Mouse (Mus musculus): ENCODE measurements around the gene Mamdc4. TPM values are rescaled to one million over a fixed set of nuclear protein-coding genes. Genes with fewer than 3 reads are reported as not detected.

The Mamdc4 gene
- total and polyA plus RNA-seq, 3 experiments = 17.6 to 21.6 TPM; not detected in 1

DNA sequence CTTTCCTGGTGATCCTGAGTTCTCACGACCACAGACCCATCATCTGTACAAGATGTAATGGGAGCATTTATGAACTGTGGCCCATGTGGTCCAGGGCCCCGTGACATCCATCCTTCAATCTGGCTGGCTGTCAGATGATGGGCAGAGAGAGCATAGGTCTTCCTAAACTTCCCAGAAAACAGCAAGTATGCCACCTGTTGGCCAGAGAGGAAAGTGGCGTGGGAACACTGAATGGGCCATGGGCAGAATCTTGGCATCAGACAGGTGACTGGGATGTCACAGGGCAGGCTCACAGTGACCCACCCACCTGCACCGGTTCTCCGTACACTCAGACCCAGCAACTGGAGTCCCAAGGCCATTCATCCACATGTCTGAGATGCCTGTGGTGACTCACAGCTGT, 23.5 kb downstream of the Mamdc4 start (continued):
- TF ChIP-seq ZMIZ1 (IDR thresholded peaks at IDR 0.05; ENCODE audit: low read depth, low read length) (no peak), USF2 (IDR thresholded peaks at IDR 0.05; ENCODE audit: borderline replicate concordance in 1 of 2, insufficient read depth in 1 of 2, low read depth in 1 of 2, low read length in 2 of 2) (no peak), MAX (IDR thresholded peaks at IDR 0.05; ENCODE audit: low read length) (no peak), UBTF (IDR thresholded peaks at IDR 0.05; ENCODE audit: borderline replicate concordance, insufficient read depth, low read depth, low read length) (no peak), KAT2A (conservative IDR thresholded peaks at IDR 0.05; ENCODE audit: low read depth, low read length) (no peak), TCF12 (IDR thresholded peaks at IDR 0.05; ENCODE audit: low read depth, low read length) (no peak), RAD21 (IDR thresholded peaks at IDR 0.05; ENCODE audit: low read depth, low read length) (peak; percentile 50), ETS1 (IDR thresholded peaks at IDR 0.05; ENCODE audit: low read depth, low read length) (no peak)

DNA sequence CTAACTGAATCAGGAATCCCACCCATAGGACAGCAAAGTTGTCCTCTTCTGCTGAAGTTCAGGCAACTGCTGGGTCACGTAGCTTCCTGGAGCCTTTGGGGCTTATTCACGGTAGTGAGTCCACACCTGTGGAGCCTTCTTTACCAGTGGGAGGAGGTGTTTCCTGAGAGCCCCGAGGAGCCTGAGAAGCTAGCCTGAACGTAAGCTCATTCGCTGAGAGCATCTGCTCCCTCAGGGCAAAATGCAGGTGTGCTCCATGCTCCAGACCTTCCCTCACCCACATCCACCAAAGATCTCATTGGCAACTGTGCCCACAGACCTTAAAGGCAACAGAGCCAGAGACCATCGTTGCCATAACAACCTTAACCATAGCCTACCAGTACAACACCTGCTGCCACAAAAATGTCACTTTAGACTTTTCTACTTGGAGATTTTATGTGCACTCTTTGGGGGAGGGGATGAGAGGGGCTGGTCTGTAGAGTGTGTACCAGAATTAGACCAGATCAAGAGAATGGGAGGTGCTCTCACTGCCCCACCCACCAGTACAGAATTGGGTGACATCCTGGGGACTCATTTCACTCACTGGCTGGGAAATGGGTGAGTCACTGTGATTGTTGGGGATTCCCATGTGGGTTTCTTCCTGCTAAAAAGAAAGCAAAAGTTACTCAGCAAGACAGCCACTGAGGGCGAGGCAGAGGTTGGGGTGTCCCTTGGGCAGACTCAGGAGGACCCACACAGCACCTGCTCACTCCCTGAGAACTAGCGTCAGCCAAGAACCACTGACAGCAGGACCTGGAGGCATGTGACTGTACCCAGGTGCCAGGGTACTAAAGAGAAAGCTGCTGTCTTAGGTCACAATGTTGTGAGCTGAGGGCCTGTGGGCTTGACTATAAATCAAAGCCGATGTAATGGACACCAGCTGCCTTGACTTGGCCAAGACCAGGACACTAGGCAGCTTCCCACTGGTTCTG, 25.3 kb downstream of the Mamdc4 start:
- Histone ChIP-seq H3K9me3 (replicated peaks; ENCODE audit: insufficient read depth, low read length) (no peaks in the 10 kb centered on the region), H3K27ac (ENCODE audit: control insufficient read depth, low read depth, low read length) (no peak overlapping the region), H3K4me1 (ENCODE audit: control insufficient read depth in 1 of 2, insufficient read depth in 2 of 2, low read length in 2 of 2) (peaks cover 6 to 11% of the 10 kb centered on the region in 2 experiments), H3K27me3 (ENCODE audit: control insufficient read depth in 1 of 2, insufficient read depth in 2 of 2, low read length in 2 of 2) (no peaks in the 10 kb centered on the region), H3K9ac (ENCODE audit: control insufficient read depth, low read depth, low read length, poor library complexity, severe bottlenecking) (no peak overlapping the region), H3K36me3 (ENCODE audit: control insufficient read depth in 1 of 2, insufficient read depth in 2 of 2, low read length in 2 of 2) (peaks cover 0 to 9% of the 10 kb centered on the region in 2 experiments; a peak in 2 of 4 replicates), H3K4me3 (ENCODE audit: control insufficient read depth in 1 of 2, insufficient read depth in 1 of 2, low read depth in 2 of 2, low read length in 2 of 2) (no peak overlapping the region), H3K79me2 (ENCODE audit: control insufficient read depth, insufficient read depth, low read length, poor library complexity) (peaks cover 22% of the 10 kb centered on the region)
- no peak for TF ChIP-seq MXI1 (IDR thresholded peaks at IDR 0.05; ENCODE audit: low read depth, low read length)
- TF ChIP-seq MYB (IDR thresholded peaks at IDR 0.05; ENCODE audit: low read depth, low read length) = no peak
- no peak for TF ChIP-seq POLR2AphosphoS2 (IDR thresholded peaks at IDR 0.05; ENCODE audit: low read length)
- no peak for TF ChIP-seq UBTF (IDR thresholded peaks at IDR 0.05; ENCODE audit: borderline replicate concordance, insufficient read depth, low read depth, low read length)
- no peak for TF ChIP-seq ETS1 (IDR thresholded peaks at IDR 0.05; ENCODE audit: low read depth, low read length)
- TF ChIP-seq MAX (IDR thresholded peaks at IDR 0.05; ENCODE audit: low read length) = no peak
- no peak for TF ChIP-seq ZNF384 (IDR thresholded peaks at IDR 0.05; ENCODE audit: low read depth, low read length)
- TF ChIP-seq MAZ (IDR thresholded peaks at IDR 0.05; ENCODE audit: low read depth, low read length) = no peak
- TF ChIP-seq NRF1 (IDR thresholded peaks at IDR 0.05; ENCODE audit: insufficient read depth, low read depth, low read length, poor library complexity, severe bottlenecking) = no peak
- TF ChIP-seq RAD21 (IDR thresholded peaks at IDR 0.05; ENCODE audit: low read depth, low read length) = no peak
- TF ChIP-seq SIN3A (IDR thresholded peaks at IDR 0.05; ENCODE audit: low read length) = no peak
- TF ChIP-seq RCOR1 (IDR thresholded peaks at IDR 0.05; ENCODE audit: low read depth, low read length) = no peak
- no peak for TF ChIP-seq MEF2A (IDR thresholded peaks at IDR 0.05; ENCODE audit: extremely low read depth, insufficient replicate concordance, low read depth, low read length, poor library complexity, severe bottlenecking)
- no peak for TF ChIP-seq ZC3H11A (IDR thresholded peaks at IDR 0.05; ENCODE audit: low read depth, low read length)
- TF ChIP-seq ZKSCAN1 (IDR thresholded peaks at IDR 0.05; ENCODE audit: low read depth, low read length) = no peak
- no peak for TF ChIP-seq GATA1 (IDR thresholded peaks at IDR 0.05; ENCODE audit: low read depth, low read length)
- no peak for TF ChIP-seq BHLHE40 (IDR thresholded peaks at IDR 0.05; ENCODE audit: borderline replicate concordance, low read depth, low read length)
- DNase-seq (ENCODE audit: low read depth, low spot score) = no peak
